Mouse (Mus musculus): ENCODE measurements around the gene Gpr19. TPM values are rescaled to one million over a fixed set of nuclear protein-coding genes. Genes with fewer than 3 reads are reported as not detected.

The Gpr19 gene
- total and polyA plus RNA-seq, 2 experiments from 2014 or later: 34.2 to 41.6 TPM

- Histone ChIP-seq H3K9ac (replicated peaks; ENCODE audit: low read length, poor library complexity, severe bottlenecking) (peak overlapping the region; percentile 79), H3K9me3 (ENCODE audit: low read length) (no peaks in the 10 kb centered on the region), H3K27ac (ENCODE audit: low read depth, low read length) (no peak overlapping the region), H3K4me1 (ENCODE audit: insufficient read depth, low read length) (no peaks in the 10 kb centered on the region), H3K36me3 (ENCODE audit: insufficient read depth, low read length) (no peaks in the 10 kb centered on the region), H3K4me3 (ENCODE audit: low read depth, low read length) (peak overlapping the region; percentile 80), H3K27me3 (ENCODE audit: insufficient read depth, low read length) (no peaks in the 10 kb centered on the region), H3K4me2 (ENCODE audit: low read depth, low read length, poor library complexity, severe bottlenecking) (peak overlapping the region; percentile 96)
- 5% methylated on average over 20 of the region's 20 CpGs for WGBS
- no peak for DNase-seq (ENCODE audit: low spot score)
- no peak for ATAC-seq (ENCODE audit: low FRiP score)
- no peak for TF ChIP-seq CTCF (IDR thresholded peaks at IDR 0.05)
Observed at GRCm38 (mm10) chr6:134921695-134922510, 23.5 kb upstream of the Gpr19 start.

GRCm38 (mm10) chr6:134921014-134921694, 22.8 kb upstream of the Gpr19 start:
- no peaks in the 10 kb centered on the region for H3K9me3 ChIP-seq (ENCODE audit: low read length)
- H3K4me2 ChIP-seq (ENCODE audit: low read depth, low read length, poor library complexity, severe bottlenecking): peak overlapping the region; percentile 96
- peak overlapping the region; percentile 92 for H3K27ac ChIP-seq (ENCODE audit: low read depth, low read length)
- WGBS: under 1% methylated on average over 32 of the region's 32 CpGs
- no peaks in the 10 kb centered on the region for H3K4me1 ChIP-seq (ENCODE audit: insufficient read depth, low read length)
- DNase-seq (ENCODE audit: low spot score): peak; percentile 54
- no peaks in the 10 kb centered on the region for H3K27me3 ChIP-seq (ENCODE audit: insufficient read depth, low read length)
- TF ChIP-seq CTCF (IDR thresholded peaks at IDR 0.05): no peak
- ATAC-seq (ENCODE audit: low FRiP score): no peak
- H3K4me3 ChIP-seq (ENCODE audit: low read depth, low read length): peak overlapping the region; percentile 80
- no peaks in the 10 kb centered on the region for H3K36me3 ChIP-seq (ENCODE audit: insufficient read depth, low read length)
- peak overlapping the region; percentile 79 for H3K9ac ChIP-seq (replicated peaks; ENCODE audit: low read length, poor library complexity, severe bottlenecking)

GRCm38 (mm10) chr6:134920190-134921013, 22.0 kb upstream of the Gpr19 start, which contains the start of gene Cdkn1b:
Gene Cdkn1b (plus strand): TSS chr6:134920401.
- Histone ChIP-seq H3K4me3 (ENCODE audit: low read depth, low read length) (peak within 1 kb of the TSS; percentile 80), H3K9ac (replicated peaks; ENCODE audit: low read length, poor library complexity, severe bottlenecking) (peak within 1 kb of the TSS; percentile 79), H3K4me1 (ENCODE audit: insufficient read depth, low read length) (no peaks in the 10 kb centered on the region), H3K4me2 (ENCODE audit: low read depth, low read length, poor library complexity, severe bottlenecking) (peak within 1 kb of the TSS; percentile 96), H3K9me3 (ENCODE audit: low read length) (no peaks in the 10 kb centered on the region), H3K27ac (ENCODE audit: low read depth, low read length) (peak within 1 kb of the TSS; percentile 92), H3K36me3 (ENCODE audit: insufficient read depth, low read length) (no peaks in the 10 kb centered on the region), H3K27me3 (ENCODE audit: insufficient read depth, low read length) (no peaks in the 10 kb centered on the region)
- under 1% methylated on average over 61 of the region's 77 CpGs for WGBS
- no peak for TF ChIP-seq CTCF (IDR thresholded peaks at IDR 0.05)
- ATAC-seq (ENCODE audit: low FRiP score): peak; percentile 93
- peak; percentile 95 for DNase-seq (ENCODE audit: low spot score)

DNA sequence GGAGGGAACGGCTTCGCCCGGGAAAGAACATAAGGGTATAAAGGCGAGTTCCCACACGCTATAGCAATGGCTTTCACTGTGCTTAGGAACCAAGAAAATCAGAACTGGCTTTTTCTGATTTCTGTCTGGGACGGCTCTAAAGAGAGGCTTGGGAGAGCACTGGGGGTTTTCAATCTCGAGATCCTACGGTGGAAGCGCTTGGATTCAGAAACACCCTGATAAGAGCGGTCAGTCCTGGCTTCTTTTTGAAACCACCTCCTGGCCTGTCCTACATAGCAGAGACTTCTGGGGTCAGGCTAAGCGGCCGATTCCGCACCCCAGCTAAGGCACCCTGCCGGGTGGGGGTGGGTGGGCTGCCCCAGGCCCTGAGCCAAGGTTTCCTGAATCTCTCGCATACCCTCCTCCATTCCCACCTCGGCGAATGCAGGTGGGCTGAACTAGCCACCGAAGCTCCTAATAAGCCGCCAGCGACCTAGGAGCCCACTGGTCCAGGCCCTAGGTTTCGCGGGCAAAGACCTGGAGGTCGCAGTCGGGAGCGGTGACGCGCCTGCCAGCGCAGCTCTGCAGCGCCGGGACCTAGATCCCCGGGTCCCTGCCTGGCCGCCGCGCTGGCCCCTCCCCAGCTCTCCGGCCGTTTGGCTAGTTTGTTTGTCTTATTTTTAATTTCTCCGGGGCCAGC, 21.3 kb upstream of the Gpr19 start:
- Histone ChIP-seq H3K4me1 (ENCODE audit: insufficient read depth, low read length) (no peaks in the 10 kb centered on the region), H3K36me3 (ENCODE audit: insufficient read depth, low read length) (no peaks in the 10 kb centered on the region), H3K4me3 (ENCODE audit: low read depth, low read length) (peak overlapping the region; percentile 80), H3K9me3 (ENCODE audit: low read length) (no peaks in the 10 kb centered on the region), H3K9ac (replicated peaks; ENCODE audit: low read length, poor library complexity, severe bottlenecking) (peak overlapping the region; percentile 79), H3K27ac (ENCODE audit: low read depth, low read length) (peak overlapping the region; percentile 92), H3K27me3 (ENCODE audit: insufficient read depth, low read length) (no peaks in the 10 kb centered on the region), H3K4me2 (ENCODE audit: low read depth, low read length, poor library complexity, severe bottlenecking) (peak overlapping the region; percentile 96)
- DNase-seq (ENCODE audit: low spot score) (no peak), ATAC-seq (ENCODE audit: low FRiP score) (peak; percentile 71; the same call in 1 of the 2 replicates)
- TF ChIP-seq CTCF (IDR thresholded peaks at IDR 0.05): no peak
- WGBS: 3% methylated on average over 37 of the region's 37 CpGs

DNA sequence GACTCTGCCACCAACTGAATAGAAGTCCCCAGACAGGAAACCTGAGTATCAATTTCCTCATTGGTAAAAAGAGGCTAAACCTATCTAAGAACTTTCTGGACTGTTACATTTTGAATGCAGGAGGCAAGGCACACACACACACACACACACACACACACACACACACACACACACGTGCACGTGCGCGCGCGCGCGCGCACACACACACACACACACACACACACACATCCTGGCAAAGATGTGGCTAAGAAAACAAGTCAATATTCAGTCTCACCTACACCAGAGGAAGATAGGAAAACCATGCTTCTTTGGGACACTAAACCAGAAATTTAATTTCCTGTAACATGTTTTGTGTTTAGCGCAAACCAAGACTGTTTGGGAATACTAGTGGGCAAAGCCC, 20.4 kb upstream of the Gpr19 start:
- Histone ChIP-seq H3K4me2 (ENCODE audit: low read depth, low read length, poor library complexity, severe bottlenecking) (no peak overlapping the region), H3K4me1 (ENCODE audit: insufficient read depth, low read length) (no peaks in the 10 kb centered on the region), H3K36me3 (ENCODE audit: insufficient read depth, low read length) (no peaks in the 10 kb centered on the region), H3K27me3 (ENCODE audit: insufficient read depth, low read length) (no peaks in the 10 kb centered on the region), H3K9ac (replicated peaks; ENCODE audit: low read length, poor library complexity, severe bottlenecking) (no peak overlapping the region), H3K27ac (ENCODE audit: low read depth, low read length) (no peak overlapping the region), H3K9me3 (ENCODE audit: low read length) (no peaks in the 10 kb centered on the region), H3K4me3 (ENCODE audit: low read depth, low read length) (no peak overlapping the region)
- no peak for TF ChIP-seq CTCF (IDR thresholded peaks at IDR 0.05)
- ATAC-seq (ENCODE audit: low FRiP score): no peak
- 89% methylated on average over 10 of the region's 10 CpGs for WGBS
- DNase-seq (ENCODE audit: low spot score): no peak
